Mouse (Mus musculus): ENCODE results near the gene Plin4. TPM values are rescaled to one million over a fixed set of nuclear protein-coding genes. Genes with fewer than 3 reads are reported as not detected.
A peak's percentile ranks its signal among the peaks of the same experiment; 100 is the strongest.

The Plin4 gene
- polyA plus RNA-seq, 1 experiment from 2014 or later, result 0.13 TPM

GRCm38 (mm10) chr17:56123161-56123560 is 13.6 kb upstream of the Plin4 start:
- no peak overlapping the region for H3K4me3 ChIP-seq (replicated peaks; ENCODE audit: low read depth, low read length)
- ATAC-seq (ENCODE audit: low FRiP score, low TSS enrichment), result no peak
- H3K4me1 ChIP-seq (ENCODE audit: control insufficient read depth, insufficient read depth, low read length), result no peaks in the 10 kb centered on the region
- 90% methylated on average over 12 of the region's 12 CpGs for WGBS
- H3K27me3 ChIP-seq (ENCODE audit: control insufficient read depth, insufficient read depth, low read length), result peaks cover 47% of the 10 kb centered on the region
- no peak overlapping the region for H3K9ac ChIP-seq (replicated peaks; ENCODE audit: low read length)
- no peak overlapping the region for H3K27ac ChIP-seq (replicated peaks; ENCODE audit: low read depth, low read length)
- H3K4me2 ChIP-seq (ENCODE audit: low read length), result no peak overlapping the region
- H3K9me3 ChIP-seq (ENCODE audit: control insufficient read depth, low read length), result peaks cover 12% of the 10 kb centered on the region
- peaks cover 43% of the 10 kb centered on the region for H3K36me3 ChIP-seq (ENCODE audit: control insufficient read depth, insufficient read depth, low read length)
- no peak for DNase-seq

DNA sequence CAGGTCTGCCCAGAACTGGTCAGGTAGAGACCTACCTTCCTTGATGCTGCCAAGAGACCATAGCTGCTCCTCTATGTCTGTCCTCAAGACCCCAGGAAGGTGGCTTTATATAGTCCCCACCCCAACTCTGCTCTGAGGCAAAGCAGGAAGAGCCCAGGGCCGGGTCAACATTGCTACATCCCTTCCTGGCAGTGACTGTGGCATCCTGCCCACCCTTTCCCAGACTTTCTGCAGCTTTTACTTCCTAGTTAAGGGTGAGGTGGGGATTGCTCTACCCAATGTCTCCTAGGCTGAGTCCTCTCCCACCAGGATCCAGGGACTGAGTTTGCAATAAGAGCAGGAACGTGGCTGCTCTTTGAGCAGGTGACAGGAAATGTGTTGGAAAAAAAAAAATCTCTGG is 12.2 kb upstream of the Plin4 start, which contains the start of gene Lrg1:
TSS of gene Lrg1 (minus strand) at position 176 of the 400 bp plus-strand sequence.
- H3K27ac ChIP-seq (replicated peaks; ENCODE audit: low read depth, low read length), result no peak within 1 kb of the TSS
- no peak within 1 kb of the TSS for H3K9ac ChIP-seq (replicated peaks; ENCODE audit: low read length)
- peaks cover 12% of the 10 kb centered on the region for H3K9me3 ChIP-seq (ENCODE audit: control insufficient read depth, low read length)
- H3K27me3 ChIP-seq (ENCODE audit: control insufficient read depth, insufficient read depth, low read length), result peaks cover 52% of the 10 kb centered on the region
- H3K4me1 ChIP-seq (ENCODE audit: control insufficient read depth, insufficient read depth, low read length), result peaks cover 4% of the 10 kb centered on the region; the same call in 1 of the 2 replicates
- H3K36me3 ChIP-seq (ENCODE audit: control insufficient read depth, insufficient read depth, low read length), result peaks cover 31% of the 10 kb centered on the region
- DNase-seq, result no peak
- no peak within 1 kb of the TSS for H3K4me3 ChIP-seq (replicated peaks; ENCODE audit: low read depth, low read length)
- no peak for ATAC-seq (ENCODE audit: low FRiP score, low TSS enrichment)
- H3K4me2 ChIP-seq (ENCODE audit: low read length), result no peak within 1 kb of the TSS
- WGBS, result 69% methylated on average over 2 of the region's 2 CpGs

DNA sequence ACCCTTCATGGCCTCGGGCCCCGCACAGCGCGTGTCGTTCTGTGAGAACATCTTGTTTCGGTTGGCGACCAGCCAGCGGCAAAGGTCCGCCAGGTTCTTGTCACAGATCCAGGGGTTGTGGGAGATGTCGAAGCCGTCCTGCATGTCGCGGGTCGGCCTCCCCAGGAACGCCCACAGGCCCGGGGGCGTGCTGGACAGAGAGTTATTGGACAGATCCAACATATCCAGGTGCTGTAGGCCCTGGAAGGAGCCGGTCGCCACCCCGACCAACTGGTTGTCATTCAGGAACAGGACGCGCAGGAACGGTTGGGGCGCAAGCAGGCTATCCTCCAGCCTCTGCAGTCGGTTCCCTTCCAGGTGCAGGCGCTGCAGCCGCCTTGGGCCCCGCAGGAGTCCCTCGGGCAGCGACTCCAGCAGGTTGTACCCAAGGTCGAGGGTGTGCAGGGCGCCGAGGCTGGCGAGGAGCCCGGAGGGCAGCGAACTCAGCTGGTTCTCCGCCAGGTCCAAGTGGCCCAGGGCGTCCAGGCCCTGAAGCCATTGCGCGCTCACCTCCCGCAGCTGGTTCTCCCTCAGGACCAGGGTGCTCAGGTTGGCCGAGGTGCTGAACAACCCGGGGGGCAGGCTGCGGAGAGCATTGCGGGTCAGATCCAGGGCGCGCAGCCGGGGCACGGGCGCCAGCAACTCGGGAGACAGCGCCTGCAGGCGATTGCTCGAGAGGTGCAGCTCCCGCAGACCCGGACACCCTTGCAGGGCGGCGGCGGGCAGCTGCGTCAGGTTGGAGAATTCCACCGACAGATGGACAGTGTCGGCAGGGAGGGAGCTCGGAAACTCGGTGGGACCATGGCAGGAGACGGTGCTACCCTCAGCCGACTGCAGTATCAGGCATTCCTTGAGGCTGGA is 10.6 kb upstream of the Plin4 start:
- Histone ChIP-seq H3K9me3 (ENCODE audit: control insufficient read depth, low read length) (peaks cover 12% of the 10 kb centered on the region), H3K27ac (replicated peaks; ENCODE audit: low read depth, low read length) (no peak overlapping the region), H3K36me3 (ENCODE audit: control insufficient read depth, insufficient read depth, low read length) (peaks cover 22% of the 10 kb centered on the region), H3K9ac (replicated peaks; ENCODE audit: low read length) (no peak overlapping the region), H3K4me1 (ENCODE audit: control insufficient read depth, insufficient read depth, low read length) (peaks cover 4% of the 10 kb centered on the region; the same call in 1 of the 2 replicates), H3K27me3 (ENCODE audit: control insufficient read depth, insufficient read depth, low read length) (peaks cover 53% of the 10 kb centered on the region), H3K4me2 (ENCODE audit: low read length) (no peak overlapping the region), H3K4me3 (replicated peaks; ENCODE audit: low read depth, low read length) (no peak overlapping the region)
- WGBS, result 10% methylated on average over 66 of the region's 66 CpGs
- ATAC-seq (ENCODE audit: low FRiP score, low TSS enrichment), result no peak
- DNase-seq, result no peak

DNA sequence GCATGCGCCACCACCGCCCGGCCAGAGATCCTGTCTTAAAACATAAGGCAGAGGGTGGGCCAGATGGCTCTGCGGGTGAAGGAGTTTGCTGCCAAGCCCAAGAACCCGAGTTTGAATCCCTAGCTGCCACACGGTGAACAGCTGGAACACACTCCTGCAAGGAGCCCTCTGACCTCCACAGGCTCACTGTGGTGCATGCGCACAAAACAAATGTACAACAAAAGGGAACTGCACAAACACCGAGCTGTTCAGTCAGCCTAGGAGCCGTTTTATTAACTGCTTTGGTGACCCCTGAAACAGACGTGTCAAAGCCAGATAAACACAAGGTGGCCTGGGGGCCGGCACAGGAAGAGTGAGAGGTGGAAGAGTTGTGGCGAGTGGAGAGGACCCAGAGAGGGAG is 9.8 kb upstream of the Plin4 start:
- Histone ChIP-seq H3K36me3 (ENCODE audit: control insufficient read depth, insufficient read depth, low read length) (peaks cover 18% of the 10 kb centered on the region), H3K9ac (replicated peaks; ENCODE audit: low read length) (no peak overlapping the region), H3K9me3 (ENCODE audit: control insufficient read depth, low read length) (peaks cover 12% of the 10 kb centered on the region), H3K4me3 (replicated peaks; ENCODE audit: low read depth, low read length) (no peak overlapping the region), H3K27ac (replicated peaks; ENCODE audit: low read depth, low read length) (no peak overlapping the region), H3K4me2 (ENCODE audit: low read length) (no peak overlapping the region), H3K4me1 (ENCODE audit: control insufficient read depth, insufficient read depth, low read length) (peaks cover 4% of the 10 kb centered on the region; the same call in 1 of the 2 replicates), H3K27me3 (ENCODE audit: control insufficient read depth, insufficient read depth, low read length) (peaks cover 48% of the 10 kb centered on the region)
- ATAC-seq (ENCODE audit: low FRiP score, low TSS enrichment) (no peak), DNase-seq (no peak)
- WGBS, result 49% methylated on average over 12 of the region's 12 CpGs

GRCm38 (mm10) chr17:56117251-56117710 is 7.7 kb upstream of the Plin4 start, which contains the start of gene Plin5:
Plin5 (minus strand) TSS chr17:56117596.
- Histone ChIP-seq H3K36me3 (ENCODE audit: control insufficient read depth, insufficient read depth, low read length) (no peaks in the 10 kb centered on the region), H3K27me3 (ENCODE audit: control insufficient read depth, insufficient read depth, low read length) (peaks cover 40% of the 10 kb centered on the region), H3K27ac (replicated peaks; ENCODE audit: low read depth, low read length) (no peak within 1 kb of the TSS), H3K9me3 (ENCODE audit: control insufficient read depth, low read length) (peaks cover 2% of the 10 kb centered on the region), H3K9ac (replicated peaks; ENCODE audit: low read length) (peak within 1 kb of the TSS; percentile 36; the same call in 1 of the 2 replicates), H3K4me3 (replicated peaks; ENCODE audit: low read depth, low read length) (peak within 1 kb of the TSS; percentile 24; the same call in 1 of the 2 replicates), H3K4me1 (ENCODE audit: control insufficient read depth, insufficient read depth, low read length) (peaks cover 4% of the 10 kb centered on the region; the same call in 1 of the 2 replicates), H3K4me2 (ENCODE audit: low read length) (peak within 1 kb of the TSS; percentile 51)
- ATAC-seq (ENCODE audit: low FRiP score, low TSS enrichment) (0 out of 2 replicates have a peak, but pooled peaks have one; percentile 15), DNase-seq (peak; percentile 65)
- 1% methylated on average over 27 of the region's 27 CpGs for WGBS

GRCm38 (mm10) chr17:56116193-56116592 is 6.6 kb upstream of the Plin4 start:
- Histone ChIP-seq H3K4me2 (ENCODE audit: low read length) (no peak overlapping the region), H3K4me3 (replicated peaks; ENCODE audit: low read depth, low read length) (no peak overlapping the region), H3K4me1 (ENCODE audit: control insufficient read depth, insufficient read depth, low read length) (peaks cover 4% of the 10 kb centered on the region; the same call in 1 of the 2 replicates), H3K27ac (replicated peaks; ENCODE audit: low read depth, low read length) (no peak overlapping the region), H3K9ac (replicated peaks; ENCODE audit: low read length) (no peak overlapping the region), H3K27me3 (ENCODE audit: control insufficient read depth, insufficient read depth, low read length) (peaks cover 33% of the 10 kb centered on the region; the same call in 1 of the 2 replicates), H3K36me3 (ENCODE audit: control insufficient read depth, insufficient read depth, low read length) (no peaks in the 10 kb centered on the region), H3K9me3 (ENCODE audit: control insufficient read depth, low read length) (no peaks in the 10 kb centered on the region)
- WGBS, result 77% methylated on average over 10 of the region's 10 CpGs
- DNase-seq, result no peak
- no peak for ATAC-seq (ENCODE audit: low FRiP score, low TSS enrichment)

GRCm38 (mm10) chr17:56112743-56113142 is 3.1 kb upstream of the Plin4 start:
- Histone ChIP-seq H3K9ac (replicated peaks; ENCODE audit: low read length) (no peak overlapping the region), H3K27ac (replicated peaks; ENCODE audit: low read depth, low read length) (no peak overlapping the region), H3K4me1 (ENCODE audit: control insufficient read depth, insufficient read depth, low read length) (peaks cover 4% of the 10 kb centered on the region; the same call in 1 of the 2 replicates), H3K27me3 (ENCODE audit: control insufficient read depth, insufficient read depth, low read length) (peaks cover 6% of the 10 kb centered on the region; the same call in 1 of the 2 replicates), H3K4me2 (ENCODE audit: low read length) (no peak overlapping the region), H3K9me3 (ENCODE audit: control insufficient read depth, low read length) (no peaks in the 10 kb centered on the region), H3K36me3 (ENCODE audit: control insufficient read depth, insufficient read depth, low read length) (no peaks in the 10 kb centered on the region), H3K4me3 (replicated peaks; ENCODE audit: low read depth, low read length) (no peak overlapping the region)
- no peak for DNase-seq
- WGBS, result 78% methylated on average over 3 of the region's 3 CpGs
- ATAC-seq (ENCODE audit: low FRiP score, low TSS enrichment), result no peak

- Histone ChIP-seq H3K4me1 (ENCODE audit: control insufficient read depth, insufficient read depth, low read length) (no peaks in the 10 kb centered on the region), H3K4me2 (ENCODE audit: low read length) (no peak overlapping the region), H3K36me3 (ENCODE audit: control insufficient read depth, insufficient read depth, low read length) (no peaks in the 10 kb centered on the region), H3K9me3 (ENCODE audit: control insufficient read depth, low read length) (no peaks in the 10 kb centered on the region), H3K4me3 (replicated peaks; ENCODE audit: low read depth, low read length) (no peak overlapping the region), H3K9ac (replicated peaks; ENCODE audit: low read length) (no peak overlapping the region), H3K27ac (replicated peaks; ENCODE audit: low read depth, low read length) (no peak overlapping the region), H3K27me3 (ENCODE audit: control insufficient read depth, insufficient read depth, low read length) (peaks cover under 1% of the 10 kb centered on the region; the same call in 1 of the 2 replicates)
- ATAC-seq (ENCODE audit: low FRiP score, low TSS enrichment) (peak; percentile 39; the same call in 1 of the 2 replicates), DNase-seq (peak; percentile 88)
- 44% methylated on average over 5 of the region's 5 CpGs for WGBS
Observed at GRCm38 (mm10) chr17:56111864-56112263, 2.3 kb upstream of the Plin4 start.

Data from midbrain, embryonic 14.5 days (tissue).